Mouse (Mus musculus): Measurements from ENCODE around the gene Babam2.

Gene Babam2

GRCm38 (mm10) chr5:31715486-31716150, 18.1 kb downstream of the Babam2 start:
- DNase-seq, result no peak

- no peak for DNase-seq
Measured at GRCm38 (mm10) chr5:31724519-31724918, 27.0 kb downstream of the Babam2 start.

GRCm38 (mm10) chr5:31725885-31726284, 28.4 kb downstream of the Babam2 start:
- DNase-seq, result no peak

GRCm38 (mm10) chr5:31727456-31727855, 30.0 kb downstream of the Babam2 start:
- peak; percentile 46 for DNase-seq

GRCm38 (mm10) chr5:31732644-31733338, 35.3 kb downstream of the Babam2 start:
- DNase-seq, result no peak

- DNase-seq, result no peak
Measured at GRCm38 (mm10) chr5:31741931-31742330, 44.4 kb downstream of the Babam2 start.

- DNase-seq, result no peak
Measured at GRCm38 (mm10) chr5:31742521-31743031, 45.1 kb downstream of the Babam2 start.

- DNase-seq, result no peak
Measured at GRCm38 (mm10) chr5:31749401-31749800, 51.9 kb downstream of the Babam2 start.

- DNase-seq, result no peak
Measured at GRCm38 (mm10) chr5:31750231-31750925, 52.9 kb downstream of the Babam2 start.

- no peak for DNase-seq
Measured at GRCm38 (mm10) chr5:31750955-31751354, 53.5 kb downstream of the Babam2 start.

- peak; percentile 19 for DNase-seq
Measured at GRCm38 (mm10) chr5:31754634-31755033, 57.1 kb downstream of the Babam2 start.

GRCm38 (mm10) chr5:31755255-31755654, 57.8 kb downstream of the Babam2 start:
- peak; percentile 78 for DNase-seq

- peak; percentile 32 for DNase-seq
Measured at GRCm38 (mm10) chr5:31758310-31759091, 61.0 kb downstream of the Babam2 start.

- no peak for DNase-seq
Measured at GRCm38 (mm10) chr5:31761836-31762235, 64.4 kb downstream of the Babam2 start.

- no peak for DNase-seq
Measured at GRCm38 (mm10) chr5:31762773-31763172, 65.3 kb downstream of the Babam2 start.

GRCm38 (mm10) chr5:31765824-31766223, 68.3 kb downstream of the Babam2 start:
- no peak for DNase-seq

- peak; percentile 49 for DNase-seq
Measured at GRCm38 (mm10) chr5:31766841-31767542, 69.5 kb downstream of the Babam2 start.

- DNase-seq, result no peak
Measured at GRCm38 (mm10) chr5:31771486-31771885, 74.0 kb downstream of the Babam2 start.

- DNase-seq, result no peak
Measured at GRCm38 (mm10) chr5:31771921-31772320, 74.4 kb downstream of the Babam2 start.

- DNase-seq, result no peak
Measured at GRCm38 (mm10) chr5:31774976-31775375, 77.5 kb downstream of the Babam2 start.

GRCm38 (mm10) chr5:31781624-31782023, 84.1 kb downstream of the Babam2 start:
- DNase-seq, result no peak

- DNase-seq, result no peak
Measured at GRCm38 (mm10) chr5:31787201-31787600, 89.7 kb downstream of the Babam2 start.

Data from lung, postnatal 36 days (tissue).